Mouse (Mus musculus): ENCODE results near the gene Vsig2.

DNA sequence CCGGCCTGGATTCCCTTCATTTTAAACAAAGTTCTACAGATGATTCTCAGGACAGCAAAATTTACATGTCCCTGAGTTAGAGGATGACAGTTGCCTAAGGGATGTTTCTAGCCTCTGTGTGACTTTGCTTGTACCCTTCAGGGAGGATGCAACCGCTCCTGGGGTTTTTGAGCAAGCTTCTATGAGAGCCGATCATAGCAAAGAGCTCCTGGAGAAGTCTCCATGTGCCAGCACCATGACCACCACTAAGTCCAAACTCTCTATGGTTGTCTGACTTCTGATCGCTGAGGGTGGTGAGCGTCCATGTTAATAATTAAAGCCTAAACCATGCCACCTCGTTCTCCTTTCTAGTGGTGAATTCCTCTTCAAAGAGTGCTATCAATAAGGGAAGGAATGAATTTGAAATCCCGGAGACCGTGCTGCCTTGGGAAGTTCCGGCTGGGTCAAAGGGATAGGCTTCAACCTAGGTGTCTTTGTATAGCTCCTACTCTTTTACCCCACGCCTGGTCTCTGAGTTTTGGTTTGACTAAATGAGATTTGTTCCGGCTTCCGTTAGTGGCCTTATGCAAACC, 4.9 kb downstream of the Vsig2 start:
- TF ChIP-seq GATA1 (IDR thresholded peaks at IDR 0.05; ENCODE audit: low read length) (no peak), TAL1 (IDR thresholded peaks at IDR 0.05; ENCODE audit: low read length) (no peak)
